Mouse (Mus musculus) liver, adult 2 months (tissue): ENCODE results near the gene Nr4a3.

Experiments used
- CTCF ChIP-seq: fragments of 200-500 bp; IDR thresholded peaks from 2 replicates; pipeline ENCODE4 v1.5.1; 2011; ENCODE audit warnings: low read depth, low read length, control low read depth
- POLR2A ChIP-seq: fragments of 200-500 bp; IDR thresholded peaks from 2 replicates; pipeline ENCODE4 v1.6.1; 2011; ENCODE audit warnings: low read length, control low read depth; ENCODE audit not compliant: insufficient read depth; ENCODE audit errors: extremely low read depth

DNA sequence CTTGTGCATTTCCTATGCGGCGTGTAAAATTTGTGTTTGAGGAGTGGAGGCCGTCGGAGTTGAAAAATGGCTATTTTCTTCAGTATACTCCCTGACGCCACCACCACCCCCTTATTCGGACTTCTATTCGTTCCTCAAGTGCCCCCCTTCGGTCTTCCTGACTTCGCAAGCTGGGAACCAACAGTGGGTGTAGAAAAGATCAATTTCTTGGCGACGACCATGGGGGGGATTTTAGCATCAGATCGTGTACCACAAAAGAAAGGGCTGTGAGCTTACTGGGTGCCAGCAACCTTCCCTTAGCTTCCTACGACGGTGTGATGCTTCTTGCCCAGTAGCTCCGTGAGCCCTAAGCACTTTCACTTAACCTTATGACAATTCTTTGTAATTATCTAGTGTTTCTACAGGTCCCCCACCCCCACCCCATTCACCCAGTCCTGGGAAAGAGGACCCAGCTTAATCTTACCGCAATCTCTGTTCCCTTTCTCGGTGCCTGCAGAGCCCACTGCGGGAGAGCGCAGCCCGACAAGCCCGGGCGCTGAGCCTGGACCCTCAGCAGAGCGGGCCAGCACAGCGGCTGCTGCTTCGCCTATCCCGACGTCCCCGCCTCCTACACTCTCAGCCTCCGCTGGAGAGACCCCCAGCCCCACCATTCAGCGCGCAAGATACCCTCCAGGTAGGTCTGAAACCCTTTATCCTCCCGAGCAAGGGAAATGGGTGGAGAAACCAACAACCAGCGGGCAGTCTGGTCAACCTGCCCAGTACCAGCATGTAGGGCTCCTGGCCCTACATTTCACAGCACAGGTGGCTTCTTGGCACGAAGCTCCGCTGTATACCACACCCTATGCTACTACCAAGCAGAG lies 3.7 kb downstream of the Nr4a3 start:
- no peak for TF ChIP-seq POLR2A
- TF ChIP-seq CTCF: no peak
